Mouse (Mus musculus): ENCODE data around the gene 1520401A03Rik. TPM values are rescaled to one million over a fixed set of nuclear protein-coding genes. Genes with fewer than 3 reads are reported as not detected.

The 1520401A03Rik gene
- total and polyA plus RNA-seq, 2 experiments from 2014 or later, result not detected

GRCm38 (mm10) chr17:23742210-23742793 lies 19.7 kb upstream of the 1520401A03Rik start:
- no peak for DNase-seq (ENCODE audit: low spot score)
- H3K4me1 ChIP-seq (ENCODE audit: insufficient read depth, low read length), result peaks cover 11% of the 10 kb centered on the region
- no peaks in the 10 kb centered on the region for H3K9me3 ChIP-seq (ENCODE audit: low read length)
- no peak for ATAC-seq (ENCODE audit: low FRiP score)
- H3K27me3 ChIP-seq (ENCODE audit: insufficient read depth, low read length), result peaks cover 42% of the 10 kb centered on the region
- no peak overlapping the region for H3K27ac ChIP-seq (ENCODE audit: low read depth, low read length)
- no peak for TF ChIP-seq CTCF (IDR thresholded peaks at IDR 0.05)
- 8% methylated on average over 44 of the region's 44 CpGs for WGBS
- peak overlapping the region; percentile 23 for H3K4me2 ChIP-seq (ENCODE audit: low read depth, low read length, poor library complexity, severe bottlenecking)
- H3K4me3 ChIP-seq (ENCODE audit: low read depth, low read length), result peak overlapping the region; percentile 25
- peaks cover 5% of the 10 kb centered on the region for H3K36me3 ChIP-seq (ENCODE audit: insufficient read depth, low read length)
- H3K9ac ChIP-seq (replicated peaks; ENCODE audit: low read length, poor library complexity, severe bottlenecking), result no peak overlapping the region

- Histone ChIP-seq H3K4me3 (ENCODE audit: low read depth, low read length) (peak overlapping the region; percentile 25; the same call in 1 of the 2 replicates), H3K4me2 (ENCODE audit: low read depth, low read length, poor library complexity, severe bottlenecking) (no peak overlapping the region), H3K4me1 (ENCODE audit: insufficient read depth, low read length) (peaks cover 11% of the 10 kb centered on the region), H3K27ac (ENCODE audit: low read depth, low read length) (no peak overlapping the region), H3K27me3 (ENCODE audit: insufficient read depth, low read length) (peaks cover 39% of the 10 kb centered on the region), H3K9me3 (ENCODE audit: low read length) (no peaks in the 10 kb centered on the region), H3K9ac (replicated peaks; ENCODE audit: low read length, poor library complexity, severe bottlenecking) (no peak overlapping the region), H3K36me3 (ENCODE audit: insufficient read depth, low read length) (peaks cover 10% of the 10 kb centered on the region)
- ATAC-seq (ENCODE audit: low FRiP score) (no peak), DNase-seq (ENCODE audit: low spot score) (no peak)
- WGBS, result 48% methylated on average over 38 of the region's 38 CpGs
- TF ChIP-seq CTCF (IDR thresholded peaks at IDR 0.05), result no peak
Measured at GRCm38 (mm10) chr17:23741359-23742209, 19.0 kb upstream of the 1520401A03Rik start.

GRCm38 (mm10) chr17:23740598-23741021 lies 18.0 kb upstream of the 1520401A03Rik start, which contains the start of gene Paqr4:
Gene Paqr4 (minus strand): TSS chr17:23740867.
- H3K9ac ChIP-seq (replicated peaks; ENCODE audit: low read length, poor library complexity, severe bottlenecking), result peak within 1 kb of the TSS; percentile 77
- no peaks in the 10 kb centered on the region for H3K9me3 ChIP-seq (ENCODE audit: low read length)
- peaks cover 17% of the 10 kb centered on the region for H3K36me3 ChIP-seq (ENCODE audit: insufficient read depth, low read length)
- no peak for TF ChIP-seq CTCF (IDR thresholded peaks at IDR 0.05)
- peak within 1 kb of the TSS; percentile 93 for H3K4me2 ChIP-seq (ENCODE audit: low read depth, low read length, poor library complexity, severe bottlenecking)
- H3K4me1 ChIP-seq (ENCODE audit: insufficient read depth, low read length), result peaks cover 11% of the 10 kb centered on the region
- ATAC-seq (ENCODE audit: low FRiP score) (0 out of 2 replicates have a peak, but pooled peaks have one; percentile 0), DNase-seq (ENCODE audit: low spot score) (no peak)
- peak within 1 kb of the TSS; percentile 74 for H3K27ac ChIP-seq (ENCODE audit: low read depth, low read length)
- H3K27me3 ChIP-seq (ENCODE audit: insufficient read depth, low read length), result peaks cover 36% of the 10 kb centered on the region
- peak within 1 kb of the TSS; percentile 80 for H3K4me3 ChIP-seq (ENCODE audit: low read depth, low read length)
- 7% methylated on average over 13 of the region's 13 CpGs for WGBS

DNA sequence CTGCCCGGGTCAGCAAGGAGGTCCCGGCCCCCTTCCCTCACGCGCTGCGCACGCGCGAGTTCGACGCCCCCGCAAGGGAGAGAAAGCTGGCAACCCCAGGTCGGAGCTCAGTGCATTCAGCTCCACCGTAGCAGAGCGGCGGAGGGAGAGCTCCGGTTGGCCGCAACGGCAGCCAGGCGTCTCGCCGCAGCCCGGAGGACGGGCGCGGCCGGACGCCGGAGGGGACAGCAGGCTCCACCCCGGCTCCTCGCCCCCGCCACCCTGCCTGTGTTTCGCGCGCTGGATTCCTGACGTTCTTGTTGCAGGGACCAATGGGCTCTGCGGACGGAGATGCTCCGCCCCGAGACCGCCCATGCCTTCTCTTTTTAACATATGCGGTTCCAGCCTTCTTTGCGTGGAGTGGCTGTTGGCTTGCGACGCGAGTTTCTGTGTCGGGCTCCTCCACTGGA lies 17.6 kb upstream of the 1520401A03Rik start:
- DNase-seq (ENCODE audit: low spot score), result peak; percentile 93
- no peaks in the 10 kb centered on the region for H3K9me3 ChIP-seq (ENCODE audit: low read length)
- H3K4me2 ChIP-seq (ENCODE audit: low read depth, low read length, poor library complexity, severe bottlenecking), result peak overlapping the region; percentile 93
- no peak for TF ChIP-seq CTCF (IDR thresholded peaks at IDR 0.05)
- ATAC-seq (ENCODE audit: low FRiP score), result peak; percentile 84
- H3K36me3 ChIP-seq (ENCODE audit: insufficient read depth, low read length), result peaks cover 20% of the 10 kb centered on the region
- H3K4me1 ChIP-seq (ENCODE audit: insufficient read depth, low read length), result peaks cover 9% of the 10 kb centered on the region
- WGBS, result under 1% methylated on average over 37 of the region's 46 CpGs
- H3K27me3 ChIP-seq (ENCODE audit: insufficient read depth, low read length), result peaks cover 36% of the 10 kb centered on the region
- peak overlapping the region; percentile 77 for H3K9ac ChIP-seq (replicated peaks; ENCODE audit: low read length, poor library complexity, severe bottlenecking)
- H3K27ac ChIP-seq (ENCODE audit: low read depth, low read length), result peak overlapping the region; percentile 74
- H3K4me3 ChIP-seq (ENCODE audit: low read depth, low read length), result peak overlapping the region; percentile 80

DNA sequence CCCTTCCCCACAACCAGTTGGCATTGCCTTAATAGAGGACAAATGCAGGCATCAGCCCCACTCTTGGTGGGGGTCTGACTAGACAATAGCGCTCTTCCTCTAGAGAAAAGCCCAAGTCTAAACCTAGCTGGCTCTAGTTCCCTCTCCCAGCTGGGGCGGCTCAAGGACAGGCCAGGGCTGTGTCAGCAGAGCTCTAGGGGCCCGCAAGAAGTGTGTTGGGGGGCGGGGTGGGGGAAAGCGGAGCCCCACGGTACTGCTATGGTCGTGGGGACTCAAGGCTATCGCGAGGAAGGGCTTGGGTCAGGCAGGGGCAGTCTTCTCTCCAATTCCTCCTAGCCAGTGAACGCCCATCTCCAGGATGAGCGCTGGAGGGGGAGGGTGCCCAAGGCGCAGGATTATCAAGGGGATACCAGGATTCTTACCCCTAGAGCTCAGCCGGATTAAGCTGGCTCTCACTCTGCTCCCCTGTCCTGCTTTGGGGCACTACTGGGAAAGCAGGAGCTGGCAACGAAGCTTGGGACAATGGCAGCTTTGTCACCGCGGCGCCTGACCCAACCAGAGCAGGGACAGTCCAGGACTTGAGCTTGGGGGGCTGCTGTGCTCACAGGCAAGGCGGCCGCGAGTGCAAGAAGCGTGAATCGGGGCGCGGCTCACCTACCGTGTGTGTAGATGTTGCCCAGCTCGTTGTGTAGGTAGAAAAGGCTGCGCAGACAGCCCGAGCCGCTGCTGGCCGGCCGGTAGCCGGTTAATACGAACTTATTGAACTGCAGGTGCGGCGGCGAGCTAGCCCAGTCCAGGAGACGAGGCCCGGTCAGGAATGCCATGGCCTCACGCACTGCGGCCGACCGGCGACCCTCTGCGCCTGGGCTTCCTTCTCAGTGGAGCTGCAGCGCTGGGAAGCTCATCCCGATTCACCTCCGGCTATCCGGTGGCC lies 16.9 kb upstream of the 1520401A03Rik start:
- WGBS, result under 1% methylated on average over 48 of the region's 48 CpGs
- Histone ChIP-seq H3K4me1 (ENCODE audit: insufficient read depth, low read length) (peaks cover 7% of the 10 kb centered on the region; the same call in 1 of the 2 replicates), H3K4me2 (ENCODE audit: low read depth, low read length, poor library complexity, severe bottlenecking) (peak overlapping the region; percentile 93), H3K9ac (replicated peaks; ENCODE audit: low read length, poor library complexity, severe bottlenecking) (peak overlapping the region; percentile 77), H3K4me3 (ENCODE audit: low read depth, low read length) (peak overlapping the region; percentile 80), H3K9me3 (ENCODE audit: low read length) (no peaks in the 10 kb centered on the region), H3K27ac (ENCODE audit: low read depth, low read length) (peak overlapping the region; percentile 74), H3K27me3 (ENCODE audit: insufficient read depth, low read length) (peaks cover 31% of the 10 kb centered on the region), H3K36me3 (ENCODE audit: insufficient read depth, low read length) (peaks cover 20% of the 10 kb centered on the region)
- ATAC-seq (ENCODE audit: low FRiP score), result peak; percentile 48
- TF ChIP-seq CTCF (IDR thresholded peaks at IDR 0.05), result no peak
- DNase-seq (ENCODE audit: low spot score), result peak; percentile 74

All from midbrain, postnatal 0 days (tissue).